Mouse (Mus musculus) left cerebral cortex, adult 9 months (tissue): ENCODE measurements around the gene Gm37240.
A peak's percentile ranks its signal among the peaks of the same experiment; 100 is the strongest.

Experiments
- DNase-seq, 2 experiments: peaks; one replicate each; pipeline ENCODE4 v3.0.0; 2022; ENCODE audit warnings: low spot score in 2 of 2

Gene Gm37240

GRCm38 (mm10) chr3:85878911-85879310 lies 8.4 kb downstream of the Gm37240 start:
- no peak for DNase-seq

GRCm38 (mm10) chr3:85863996-85864395 lies 23.3 kb downstream of the Gm37240 start:
- no peak for DNase-seq

GRCm38 (mm10) chr3:85862886-85863285 lies 24.4 kb downstream of the Gm37240 start:
- DNase-seq = no peak

GRCm38 (mm10) chr3:85860996-85861395 lies 26.3 kb downstream of the Gm37240 start:
- no peak for DNase-seq

- no peak for DNase-seq
These were observed 28.0 kb downstream of the Gm37240 start for GRCm38 (mm10) chr3:85859311-85859710.

- DNase-seq = peak in 1 of 2 experiments; percentile 5
These were observed 28.9 kb downstream of the Gm37240 start for GRCm38 (mm10) chr3:85858140-85859135.

- no peak for DNase-seq
These were observed 30.2 kb downstream of the Gm37240 start for GRCm38 (mm10) chr3:85857083-85857482.

GRCm38 (mm10) chr3:85855947-85856346 lies 31.4 kb downstream of the Gm37240 start:
- no peak for DNase-seq

GRCm38 (mm10) chr3:85855043-85855442 lies 32.3 kb downstream of the Gm37240 start:
- DNase-seq = no peak

GRCm38 (mm10) chr3:85854143-85854542 lies 33.2 kb downstream of the Gm37240 start:
- no peak for DNase-seq

GRCm38 (mm10) chr3:85853715-85854114 lies 33.6 kb downstream of the Gm37240 start:
- DNase-seq = no peak

- DNase-seq = no peak
These were observed 37.2 kb downstream of the Gm37240 start for GRCm38 (mm10) chr3:85850079-85850478.

- DNase-seq = peak in 1 of 2 experiments; percentile 20
These were observed 41.0 kb downstream of the Gm37240 start for GRCm38 (mm10) chr3:85846316-85846715.

GRCm38 (mm10) chr3:85845341-85845740 lies 42.0 kb downstream of the Gm37240 start:
- DNase-seq = no peak

GRCm38 (mm10) chr3:85842881-85843218 lies 44.5 kb downstream of the Gm37240 start:
- no peak for DNase-seq

- DNase-seq = no peak
These were observed 45.0 kb downstream of the Gm37240 start for GRCm38 (mm10) chr3:85842177-85842880.

- no peak for DNase-seq
These were observed 45.7 kb downstream of the Gm37240 start for GRCm38 (mm10) chr3:85841454-85842176.

GRCm38 (mm10) chr3:85833627-85834026 lies 53.7 kb downstream of the Gm37240 start:
- DNase-seq = no peak

- no peak for DNase-seq
These were observed 54.7 kb downstream of the Gm37240 start for GRCm38 (mm10) chr3:85832490-85833155.

GRCm38 (mm10) chr3:85831785-85832184 lies 55.5 kb downstream of the Gm37240 start:
- DNase-seq = no peak

GRCm38 (mm10) chr3:85829047-85829446 lies 58.3 kb downstream of the Gm37240 start:
- DNase-seq = peak in 1 of 2 experiments; percentile 3
